Mouse (Mus musculus): ENCODE results near the gene Vamp2.

DNA sequence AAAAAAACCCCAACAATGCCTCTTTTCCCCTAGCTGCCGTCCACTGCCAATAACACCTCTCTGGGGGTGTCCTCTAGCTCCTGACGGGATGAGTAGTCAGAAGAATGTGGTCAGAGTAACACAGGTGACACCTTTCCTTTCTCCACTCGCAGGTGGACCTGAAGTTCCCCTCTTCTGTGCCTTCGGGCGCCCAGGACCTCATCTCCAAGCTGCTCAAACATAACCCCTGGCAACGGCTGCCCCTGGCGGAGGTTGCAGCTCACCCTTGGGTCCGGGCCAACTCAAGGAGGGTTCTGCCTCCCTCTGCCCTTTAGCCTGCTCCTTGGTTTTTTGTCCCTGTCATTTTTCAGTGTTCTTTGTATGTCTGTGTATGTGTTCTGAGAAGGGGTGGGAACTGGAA lies 37.5 kb upstream of the Vamp2 start:
- TF ChIP-seq ZC3H11A (IDR thresholded peaks at IDR 0.05; ENCODE audit: borderline replicate concordance, low read depth, low read length) = no peak
- no peak for TF ChIP-seq ZNF384 (IDR thresholded peaks at IDR 0.05; ENCODE audit: low read depth, low read length)
- no peak for TF ChIP-seq HCFC1 (IDR thresholded peaks at IDR 0.05; ENCODE audit: borderline replicate concordance, insufficient read depth, low read length)
- TF ChIP-seq CHD2 (IDR thresholded peaks at IDR 0.05; ENCODE audit: low read depth, low read length) = no peak
- TF ChIP-seq MAFK (IDR thresholded peaks at IDR 0.05; ENCODE audit: insufficient read depth, low read depth, low read length) = no peak
